Comparison of ENCODE assay signal across 8 mouse cellular contexts in genomic region chr17:47646683-47647082, GRCm38 (mm10). TPM values are rescaled to one million over a fixed set of nuclear protein-coding genes. Genes with fewer than 3 reads are reported as not detected.
DNase-seq lines count a peak whose midpoint lies in the region; ATAC-seq and TF ChIP-seq lines count a peak whose summit lies in the region.

No protein-coding gene starts in this region.

- TF ChIP-seq CTCF in Patski (IDR thresholded peaks at IDR 0.05): peak; percentile 65
- TF ChIP-seq CTCF in heart, adult 2 months (IDR thresholded peaks at IDR 0.05): peak; percentile 66
- peak; percentile 52 for TF ChIP-seq CTCF in left cerebral cortex, adult 2 months (IDR thresholded peaks at IDR 0.05)

- CTCF ChIA-PET in Patski (lab: Charles Lee): interaction anchor here (0.7 to 5.1 kb wide), 8 partner anchors 8 to 38 kb away, joined by 3 to 55 read pairs (median 8); no protein-coding TSS in a partner anchor

- POLR2A ChIA-PET in Patski (lab: Charles Lee): interaction anchor here (1.1 to 1.3 kb wide), 2 partner anchors 26 to 30 kb away, joined by 3 to 4 read pairs; no protein-coding TSS in a partner anchor

- no peak overlapping the region for H3K9ac ChIP-seq in hindbrain, embryonic 14.5 days
- no peak overlapping the region for H3K9ac ChIP-seq in hindbrain, embryonic 16.5 days (ENCODE audit: low read depth, low read length)
- no peak overlapping the region for H3K9ac ChIP-seq in heart, adult 2 months (ENCODE audit: low read depth, low read length)

- DNase-seq in hindbrain, embryonic 14.5 days (ENCODE audit: low spot score): peak; percentile 46
- DNase-seq in Patski (ENCODE audit: low read depth, low spot score): no peak
- peak; percentile 36 to 38 for DNase-seq in cerebellum, postnatal 36 days
- peak; percentile 29 to 45 for DNase-seq in heart, adult 2 months
- DNase-seq in left cerebral cortex, adult 2 months (ENCODE audit: extremely low spot score in 1 of 2, low spot score in 2 of 2): peak; percentile 24 to 27
- DNase-seq in mesoderm, embryonic 11.5 days (ENCODE audit: low read depth, low spot score): peak; percentile 67
- DNase-seq in thymus, postnatal 0 days (ENCODE audit: low spot score): peak; percentile 73

- no peak overlapping the region for H3K4me3 ChIP-seq in hindbrain, embryonic 14.5 days (replicated peaks; ENCODE audit: low read length)
- H3K4me3 ChIP-seq in hindbrain, embryonic 16.5 days (ENCODE audit: low read length): no peak overlapping the region
- no peak overlapping the region for H3K4me3 ChIP-seq in heart, adult 2 months
- H3K4me3 ChIP-seq in left cerebral cortex, adult 2 months: no peak overlapping the region

- TF ChIP-seq POLR2A in heart, adult 2 months (IDR thresholded peaks at IDR 0.05; ENCODE audit: insufficient read depth, low read depth, low read length): no peak

- H3K79me2 ChIP-seq in heart, adult 2 months (replicated peaks; ENCODE audit: control insufficient read depth, insufficient read depth, low read length): no peaks in the 10 kb centered on the region

- H3K36me3 ChIP-seq in hindbrain, embryonic 14.5 days (replicated peaks; ENCODE audit: control insufficient read depth, insufficient read depth): peaks cover 2% of the 10 kb centered on the region; the same call in 1 of the 2 replicates
- no peaks in the 10 kb centered on the region for H3K36me3 ChIP-seq in hindbrain, embryonic 16.5 days (ENCODE audit: control insufficient read depth, insufficient read depth, low read length)
- no peaks in the 10 kb centered on the region for H3K36me3 ChIP-seq in heart, adult 2 months (ENCODE audit: control insufficient read depth, insufficient read depth, low read length)

- H3K4me1 ChIP-seq in hindbrain, embryonic 14.5 days (replicated peaks; ENCODE audit: control insufficient read depth, insufficient read depth, low read length): no peaks in the 10 kb centered on the region
- no peaks in the 10 kb centered on the region for H3K4me1 ChIP-seq in hindbrain, embryonic 16.5 days (ENCODE audit: control insufficient read depth, insufficient read depth, low read depth, low read length)
- H3K4me1 ChIP-seq in heart, adult 2 months (ENCODE audit: control insufficient read depth, insufficient read depth, low read length): no peaks in the 10 kb centered on the region

- in situ Hi-C loops in Patski (cut with MboI; ENCODE audit: low pct_unique_long_range_greater_than_20kb): loop anchor here (5.0 kb wide), 1 partner anchor 41 kb away; the partner anchor contains the start of genes Frs3 and Tomm6

- no peaks in the 10 kb centered on the region for H3K9me3 ChIP-seq in hindbrain, embryonic 14.5 days (ENCODE audit: control insufficient read depth, low read length)
- H3K9me3 ChIP-seq in hindbrain, embryonic 16.5 days (ENCODE audit: control insufficient read depth, low read length): no peaks in the 10 kb centered on the region

- 81% methylated on average over 1 of the region's 1 CpGs for WGBS in hindbrain, embryonic 14.5 days
- 76% methylated on average over 1 of the region's 1 CpGs for WGBS in hindbrain, embryonic 16.5 days
- 89% methylated on average over 1 of the region's 1 CpGs for WGBS in heart, adult 2 months

- H3K27ac ChIP-seq in hindbrain, embryonic 14.5 days: no peak overlapping the region
- H3K27ac ChIP-seq in hindbrain, embryonic 16.5 days (ENCODE audit: low read depth, low read length): no peak overlapping the region
- H3K27ac ChIP-seq in heart, adult 2 months: no peak overlapping the region
- H3K27ac ChIP-seq in left cerebral cortex, adult 2 months: no peak overlapping the region

- H3K4me2 ChIP-seq in hindbrain, embryonic 14.5 days (replicated peaks): no peak overlapping the region
- no peak overlapping the region for H3K4me2 ChIP-seq in hindbrain, embryonic 16.5 days (ENCODE audit: low read length)

- intact Hi-C loops in heart, adult 2 months (cut with DNase I): no loop called here
- intact Hi-C loops in left cerebral cortex, adult 2 months (cut with DNase I): loop anchor here (2.0 kb wide), 1 partner anchor 28 kb away; no protein-coding TSS in a partner anchor

- no peak for TF ChIP-seq EP300 in heart, adult 2 months (IDR thresholded peaks at IDR 0.05; ENCODE audit: insufficient read depth, low read depth, low read length)

- H3K27me3 ChIP-seq in hindbrain, embryonic 14.5 days (ENCODE audit: control insufficient read depth, insufficient read depth, low read length): no peaks in the 10 kb centered on the region
- no peaks in the 10 kb centered on the region for H3K27me3 ChIP-seq in hindbrain, embryonic 16.5 days (replicated peaks; ENCODE audit: control insufficient read depth, insufficient read depth, low read length)
- no peaks in the 10 kb centered on the region for H3K27me3 ChIP-seq in Patski
- no peaks in the 10 kb centered on the region for H3K27me3 ChIP-seq in heart, adult 2 months (ENCODE audit: control insufficient read depth, insufficient read depth, low read length)

- ATAC-seq in hindbrain, embryonic 14.5 days (ENCODE audit: low FRiP score): no peak
- ATAC-seq in hindbrain, embryonic 16.5 days: no peak
- ATAC-seq in Patski: no peak

RNA-seq across cellular contexts. Expression of gene Usp49, which starts 16.2 kb away (rescaled TPM):
- 6.7 and 7.6 TPM in 2 replicates for polyA plus RNA-seq in hindbrain, embryonic 14.5 days (2014; fragmentation: Nextera tagmentation; extraction: Ambion mirVana)
- 5.2 TPM in 2 replicates for polyA plus RNA-seq in hindbrain, embryonic 16.5 days (2015; fragmentation: Nextera tagmentation; extraction: Ambion mirVana)
- polyA plus RNA-seq in Patski (2021): 10.0 TPM
- total RNA-seq in heart, adult 2 months (2021): 1 to 10 TPM; 3.4 to 3.6 TPM
- polyA plus RNA-seq in heart, adult 2 months (2012; rRNA removed): 2.9 and 3.6 TPM in 2 replicates
- total RNA-seq in left cerebral cortex, adult 2 months (2021): 10 to 100 TPM in 1 of 2 experiments, 1 to 10 TPM in 1; 9.6 to 13.1 TPM
- polyA plus RNA-seq in thymus, postnatal 0 days (2015; fragmentation: Nextera tagmentation; extraction: Ambion mirVana): 3.9 and 4.6 TPM in 2 replicates

RNA-seq across cellular contexts. Expression of gene Gm20517, which starts 35.3 kb away (rescaled TPM):
- polyA plus RNA-seq in hindbrain, embryonic 14.5 days (2014; fragmentation: Nextera tagmentation; extraction: Ambion mirVana): 3.0 and 3.1 TPM in 2 replicates
- polyA plus RNA-seq in hindbrain, embryonic 16.5 days (2015; fragmentation: Nextera tagmentation; extraction: Ambion mirVana): 1.7 and 1.9 TPM in 2 replicates
- polyA plus RNA-seq in Patski (2021): 2.4 TPM
- 1 to 10 TPM; 2.8 TPM for total RNA-seq in heart, adult 2 months (2021)
- polyA plus RNA-seq in heart, adult 2 months (2012; rRNA removed): 0.27 and 1.5 TPM in 2 replicates
- total RNA-seq in left cerebral cortex, adult 2 months (2021): 1 to 10 TPM; 7.1 TPM
- polyA plus RNA-seq in thymus, postnatal 0 days (2015; fragmentation: Nextera tagmentation; extraction: Ambion mirVana): 1.8 TPM in 2 replicates

RNA-seq across cellular contexts. Expression of gene Med20, which starts 35.3 kb away (rescaled TPM):
- polyA plus RNA-seq in hindbrain, embryonic 14.5 days (2014; fragmentation: Nextera tagmentation; extraction: Ambion mirVana): 42.3 and 44.7 TPM in 2 replicates
- polyA plus RNA-seq in hindbrain, embryonic 16.5 days (2015; fragmentation: Nextera tagmentation; extraction: Ambion mirVana): 43.7 and 45.3 TPM in 2 replicates
- polyA plus RNA-seq in Patski (2021): 36.3 TPM
- 10 to 100 TPM; 13.5 to 15.0 TPM for total RNA-seq in heart, adult 2 months (2021)
- polyA plus RNA-seq in heart, adult 2 months (2012; rRNA removed): 17.4 and 25.1 TPM in 2 replicates
- 10 to 100 TPM; 29.3 to 33.3 TPM for total RNA-seq in left cerebral cortex, adult 2 months (2021)
- 46.9 and 50.1 TPM in 2 replicates for polyA plus RNA-seq in thymus, postnatal 0 days (2015; fragmentation: Nextera tagmentation; extraction: Ambion mirVana)

RNA-seq across cellular contexts. Expression of gene Bysl, which starts 35.4 kb away (rescaled TPM):
- 33.3 and 34.3 TPM in 2 replicates for polyA plus RNA-seq in hindbrain, embryonic 14.5 days (2014; fragmentation: Nextera tagmentation; extraction: Ambion mirVana)
- polyA plus RNA-seq in hindbrain, embryonic 16.5 days (2015; fragmentation: Nextera tagmentation; extraction: Ambion mirVana): 35.5 and 37.8 TPM in 2 replicates
- polyA plus RNA-seq in Patski (2021): 18.2 TPM
- total RNA-seq in heart, adult 2 months (2021): 10 to 100 TPM; 15.7 to 15.9 TPM
- 13.2 and 15.6 TPM in 2 replicates for polyA plus RNA-seq in heart, adult 2 months (2012; rRNA removed)
- total RNA-seq in left cerebral cortex, adult 2 months (2021): 10 to 100 TPM; 18.1 to 18.8 TPM
- 21.3 and 22.4 TPM in 2 replicates for polyA plus RNA-seq in thymus, postnatal 0 days (2015; fragmentation: Nextera tagmentation; extraction: Ambion mirVana)

RNA-seq across cellular contexts. Expression of gene Tomm6, which starts 41.5 kb away (rescaled TPM):
- polyA plus RNA-seq in hindbrain, embryonic 14.5 days (2014; fragmentation: Nextera tagmentation; extraction: Ambion mirVana): 283 and 327 TPM in 2 replicates
- polyA plus RNA-seq in hindbrain, embryonic 16.5 days (2015; fragmentation: Nextera tagmentation; extraction: Ambion mirVana): 264 and 286 TPM in 2 replicates
- 167 TPM for polyA plus RNA-seq in Patski (2021)
- total RNA-seq in heart, adult 2 months (2021): 100 to 1,000 TPM; 113 to 125 TPM
- polyA plus RNA-seq in heart, adult 2 months (2012; rRNA removed): 53.9 and 68.1 TPM in 2 replicates
- total RNA-seq in left cerebral cortex, adult 2 months (2021): 100 to 1,000 TPM; 185 to 208 TPM
- 431 and 452 TPM in 2 replicates for polyA plus RNA-seq in thymus, postnatal 0 days (2015; fragmentation: Nextera tagmentation; extraction: Ambion mirVana)
